Mouse (Mus musculus): Measurements from ENCODE around the gene Psmb2. TPM values are rescaled to one million over a fixed set of nuclear protein-coding genes. Genes with fewer than 3 reads are reported as not detected.

Psmb2 gene
- polyA plus RNA-seq, 1 experiment = 258 TPM

DNA sequence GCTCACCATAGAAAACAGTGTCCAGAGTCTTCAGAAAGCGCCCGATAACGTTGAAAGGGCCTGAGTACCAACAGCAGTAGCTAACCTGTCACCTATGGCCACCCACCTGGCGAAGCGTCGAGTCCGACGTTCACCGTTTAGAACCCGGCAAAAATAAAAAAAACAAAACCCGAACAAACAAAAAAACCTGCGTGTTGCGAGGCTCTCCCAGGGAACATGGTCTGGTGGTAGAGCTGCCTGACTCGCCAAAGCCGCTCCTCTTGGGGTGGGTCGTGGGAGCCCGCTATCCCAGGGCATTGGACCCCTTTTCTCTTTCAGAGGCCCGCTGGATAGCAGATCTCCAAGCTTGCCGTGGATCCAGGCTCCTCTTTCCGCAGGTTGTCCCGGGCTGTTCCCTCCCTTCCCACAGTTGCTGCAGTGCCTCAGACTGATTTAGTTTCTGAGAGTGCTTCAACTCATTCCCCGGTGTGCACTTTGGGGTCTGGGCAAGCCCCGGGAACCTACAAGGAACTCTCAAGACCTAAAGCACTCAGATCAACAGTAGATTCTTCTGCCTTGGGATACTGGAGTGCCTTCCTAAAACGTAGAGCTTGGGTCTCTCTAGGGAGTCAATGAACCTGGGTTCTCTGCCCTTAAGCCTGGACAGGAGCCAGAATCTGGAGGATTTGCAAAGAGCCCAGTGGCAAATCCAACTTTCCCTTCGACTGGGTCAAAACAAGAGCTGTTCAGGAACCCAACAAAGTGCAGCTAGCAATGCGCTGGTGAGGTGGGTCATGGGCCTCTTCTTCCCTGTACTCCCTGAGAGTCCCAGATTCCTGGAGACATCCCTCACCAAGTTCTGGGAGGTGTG, 55.3 kb downstream of the Psmb2 start:
- DNase-seq (ENCODE audit: low read depth) = no peak

DNA sequence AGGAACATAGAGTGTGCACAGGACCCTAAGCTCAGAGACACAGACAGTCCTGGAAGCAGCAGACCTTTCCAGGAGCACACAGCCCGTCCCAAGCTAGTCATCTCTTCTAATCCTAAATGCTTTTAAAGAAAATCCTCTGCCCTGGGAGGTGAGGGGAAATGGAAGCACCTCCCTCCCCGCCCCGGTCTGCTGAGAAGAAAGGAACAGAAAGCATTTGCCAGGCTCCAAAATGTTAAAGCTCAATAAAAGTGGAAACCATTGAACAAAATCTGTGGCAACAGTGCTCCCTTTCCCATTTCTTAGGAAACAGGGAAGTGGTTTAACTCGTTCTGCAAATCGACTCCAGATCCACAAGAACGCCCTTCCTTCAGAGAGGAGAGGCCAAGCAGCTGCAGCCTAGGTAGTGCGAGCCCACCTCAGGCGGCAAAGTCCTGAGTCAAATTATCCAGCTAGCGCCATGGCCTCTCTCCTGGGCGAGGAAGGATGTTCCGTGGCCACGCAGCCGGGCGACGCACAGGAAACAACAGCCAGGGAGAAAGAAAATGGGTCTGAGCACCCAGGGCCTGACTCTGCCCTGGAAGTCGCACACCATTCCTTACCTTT, 56.7 kb downstream of the Psmb2 start:
- no peak for DNase-seq (ENCODE audit: low read depth)

DNA sequence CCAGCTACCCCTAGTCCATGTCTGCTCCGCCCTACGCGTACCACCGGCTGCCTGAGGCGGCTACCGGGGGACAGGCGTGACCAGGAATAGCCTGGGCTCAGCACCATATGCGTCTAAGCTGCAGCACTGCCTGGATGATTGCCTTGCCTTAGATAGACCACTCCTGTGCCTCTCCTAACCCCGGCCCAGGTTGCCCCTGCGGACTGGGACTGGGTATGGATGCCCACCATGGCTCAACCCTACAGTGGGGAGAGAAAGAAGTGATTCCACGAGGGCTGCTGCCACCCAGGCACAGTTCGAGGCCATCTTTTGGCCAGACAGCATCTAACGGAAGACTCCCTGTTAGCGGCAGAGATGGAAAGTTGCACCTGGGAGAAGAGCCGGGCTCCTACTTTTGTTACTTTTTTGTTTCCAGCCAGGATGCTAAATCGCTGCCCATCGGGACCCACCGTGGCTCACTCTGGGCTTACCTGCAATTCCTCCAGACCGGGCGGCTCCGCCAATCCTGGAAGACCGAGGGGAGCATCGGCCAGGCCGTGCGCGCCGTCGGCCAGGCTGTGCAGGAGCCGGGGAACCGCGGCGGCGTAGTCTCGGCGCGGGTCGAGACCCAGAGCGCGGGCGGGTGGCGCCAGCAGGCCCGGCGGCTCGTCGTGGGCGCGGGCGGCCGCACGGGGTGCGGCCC, 57.4 kb downstream of the Psmb2 start:
- DNase-seq (ENCODE audit: low read depth) = no peak

DNA sequence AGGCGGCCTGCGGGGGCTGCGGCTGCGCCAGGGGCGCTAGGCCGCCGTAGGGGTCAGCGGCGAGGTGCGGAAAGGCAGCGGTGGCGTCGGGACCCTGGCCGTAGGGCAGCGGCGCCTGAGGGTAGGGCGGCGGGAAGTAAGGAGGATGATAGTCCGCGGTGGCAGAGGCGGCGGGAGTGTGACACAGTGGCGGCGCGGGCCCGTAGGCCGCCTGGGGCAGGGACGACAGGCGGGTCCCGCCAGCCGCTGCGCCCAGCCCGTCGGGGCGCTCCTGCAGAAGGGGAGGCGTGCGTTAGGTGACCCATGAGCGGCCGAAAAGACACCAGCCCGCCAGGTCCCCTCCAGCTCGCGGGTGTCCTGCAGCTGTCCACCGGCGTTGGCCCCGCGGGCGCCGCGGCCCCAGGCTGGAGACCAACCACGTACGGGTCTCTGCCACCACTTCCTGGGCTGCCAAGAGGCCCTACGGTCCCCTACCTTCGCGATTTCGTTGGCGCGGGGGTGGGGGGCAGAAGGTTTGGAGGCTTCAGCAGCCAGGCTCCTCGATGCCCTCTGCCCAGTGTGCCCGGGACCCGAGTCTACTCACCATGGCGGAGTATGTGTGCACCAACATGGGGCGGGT, 58.1 kb downstream of the Psmb2 start:
- DNase-seq (ENCODE audit: low read depth) = no peak

DNA sequence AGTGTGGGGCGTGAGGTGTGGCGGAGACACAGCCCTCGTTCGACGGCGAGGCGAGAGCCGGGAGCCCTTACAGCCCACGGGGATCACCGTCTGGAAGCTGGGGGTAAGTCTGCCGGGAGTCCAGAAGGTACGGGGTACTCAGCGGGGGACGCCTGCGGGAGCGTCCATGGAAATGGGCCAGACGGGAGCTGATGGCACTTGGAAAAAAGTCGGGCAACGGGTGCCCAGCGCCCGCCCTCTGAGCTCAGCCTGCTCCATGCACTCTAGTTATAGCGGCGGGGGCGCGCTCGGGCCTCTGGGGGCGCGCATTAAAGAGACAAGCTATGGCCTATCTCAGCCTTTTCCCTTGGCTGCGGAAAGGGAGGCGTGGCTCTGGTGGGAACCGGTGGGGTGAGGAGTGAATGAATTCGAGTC, 58.6 kb downstream of the Psmb2 start, which contains the start of gene Tfap2e:
Gene Tfap2e, minus strand, starts transcription at position 240 of the 414 bp plus-strand sequence.
- DNase-seq (ENCODE audit: low read depth) = no peak

DNA sequence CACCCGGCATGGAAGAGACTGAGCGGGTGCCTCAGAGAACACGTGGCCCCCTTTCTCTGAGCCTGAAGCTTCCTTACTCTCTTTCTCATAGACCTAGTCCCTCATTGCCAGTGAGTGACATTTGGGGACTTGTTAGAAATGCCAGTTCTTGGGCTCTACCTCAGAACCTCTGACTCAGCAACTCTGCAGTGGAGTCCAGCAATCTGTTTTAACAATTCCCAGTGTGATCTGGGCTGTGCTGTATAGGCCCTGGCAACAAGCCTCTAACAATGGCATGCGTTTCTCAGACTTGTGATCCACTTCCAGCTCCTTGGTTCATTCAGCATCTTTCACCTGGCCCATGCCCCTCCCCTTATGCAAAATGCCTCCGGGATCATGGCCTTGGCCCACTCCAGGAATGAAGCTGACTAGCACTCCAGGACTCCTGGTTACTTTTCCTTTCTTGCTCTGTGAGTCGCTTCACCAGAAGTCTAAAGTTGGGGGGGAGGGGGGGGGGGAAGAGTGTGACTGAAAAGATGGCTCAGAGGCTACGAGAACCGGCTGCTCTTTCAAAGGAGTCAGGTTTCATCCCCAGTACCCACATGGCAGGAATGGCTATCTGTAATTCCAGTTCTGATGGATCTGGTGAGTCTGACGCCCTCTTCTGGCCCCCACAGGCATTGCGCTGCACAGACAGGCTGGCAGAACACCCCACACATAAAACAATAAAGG, 62.7 kb downstream of the Psmb2 start:
- no peak for DNase-seq (ENCODE audit: low read depth)

DNA sequence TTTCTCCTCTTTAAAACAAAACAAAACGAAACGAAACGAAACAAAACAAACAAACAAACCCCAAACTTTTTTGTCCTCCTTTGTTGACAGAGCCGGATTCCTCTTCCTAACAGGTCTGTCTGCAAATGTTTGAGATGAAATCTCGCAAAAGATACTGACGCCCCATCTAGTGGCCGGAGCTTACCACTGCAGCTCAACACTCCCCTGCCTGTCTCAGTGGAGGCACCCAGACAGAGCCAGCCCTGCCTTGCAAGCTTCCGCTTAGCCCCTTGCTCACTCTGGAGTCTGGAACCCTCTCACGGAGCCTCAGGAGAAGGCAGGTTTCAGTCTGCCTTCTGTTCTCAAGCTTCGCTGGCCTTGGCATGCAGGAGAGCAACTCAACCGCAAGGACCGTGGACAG, 64.0 kb downstream of the Psmb2 start:
- DNase-seq (ENCODE audit: low read depth) = no peak

DNA sequence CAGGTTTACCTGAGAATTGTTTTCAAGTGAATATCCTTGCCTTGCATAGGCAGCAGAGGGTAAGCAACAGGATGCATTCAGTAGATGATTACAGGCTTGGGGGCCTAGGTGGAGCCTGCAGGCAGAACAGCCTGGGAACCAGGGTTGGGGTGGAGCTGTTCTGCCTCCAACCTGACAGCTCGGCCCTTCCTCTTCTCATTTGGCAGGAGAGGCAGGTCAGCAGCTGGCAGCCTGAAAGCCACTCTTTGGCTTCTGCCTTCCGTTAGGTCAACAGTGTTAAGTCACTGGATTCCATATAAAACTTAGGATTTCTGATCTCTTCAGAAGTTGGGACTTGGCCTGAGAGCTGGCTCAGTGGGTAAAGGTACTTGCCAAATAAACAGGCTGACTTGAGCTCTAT, 65.5 kb downstream of the Psmb2 start:
- DNase-seq (ENCODE audit: low read depth) = no peak

DNA sequence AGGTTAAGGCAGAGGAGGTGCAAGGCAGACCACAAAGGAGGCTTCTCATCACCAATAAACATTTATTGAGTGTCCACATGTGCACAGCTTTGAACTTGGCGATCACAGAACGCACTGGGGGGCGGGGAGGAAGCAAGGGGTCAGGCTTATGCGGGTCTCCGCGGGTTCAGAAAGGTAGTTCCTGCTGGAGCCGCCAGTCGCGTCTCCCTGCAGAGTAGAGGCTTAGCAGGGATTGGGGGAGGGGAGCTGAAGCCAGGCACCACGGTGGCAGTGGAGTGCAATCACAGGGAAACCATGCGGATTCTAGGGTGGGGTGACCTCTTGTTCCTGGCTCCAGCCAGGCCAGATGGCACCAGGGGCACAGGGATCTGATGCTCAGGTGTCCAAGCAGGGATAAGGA, 66.3 kb downstream of the Psmb2 start:
- no peak for DNase-seq (ENCODE audit: low read depth)

DNA sequence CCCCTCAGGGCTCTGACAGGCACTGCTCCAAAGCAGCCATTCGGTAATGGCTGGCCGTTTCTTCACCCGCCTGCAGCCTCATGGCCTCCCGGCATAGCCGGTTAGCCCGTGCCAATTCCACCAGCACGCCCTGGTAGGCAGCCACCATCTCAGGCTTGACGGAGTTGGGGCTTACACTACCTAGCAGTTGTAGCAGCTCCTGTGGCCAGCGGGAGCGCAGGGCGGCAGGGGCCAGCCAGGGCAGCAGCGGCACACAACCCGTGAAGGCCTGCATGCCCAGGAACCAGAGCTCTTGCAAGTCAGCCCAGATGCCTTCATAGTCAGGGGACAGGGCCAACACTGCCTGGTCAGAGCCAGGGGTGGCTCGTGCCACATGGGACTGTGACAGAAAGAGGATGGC, 67.4 kb downstream of the Psmb2 start:
- DNase-seq (ENCODE audit: low read depth) = no peak

DNA sequence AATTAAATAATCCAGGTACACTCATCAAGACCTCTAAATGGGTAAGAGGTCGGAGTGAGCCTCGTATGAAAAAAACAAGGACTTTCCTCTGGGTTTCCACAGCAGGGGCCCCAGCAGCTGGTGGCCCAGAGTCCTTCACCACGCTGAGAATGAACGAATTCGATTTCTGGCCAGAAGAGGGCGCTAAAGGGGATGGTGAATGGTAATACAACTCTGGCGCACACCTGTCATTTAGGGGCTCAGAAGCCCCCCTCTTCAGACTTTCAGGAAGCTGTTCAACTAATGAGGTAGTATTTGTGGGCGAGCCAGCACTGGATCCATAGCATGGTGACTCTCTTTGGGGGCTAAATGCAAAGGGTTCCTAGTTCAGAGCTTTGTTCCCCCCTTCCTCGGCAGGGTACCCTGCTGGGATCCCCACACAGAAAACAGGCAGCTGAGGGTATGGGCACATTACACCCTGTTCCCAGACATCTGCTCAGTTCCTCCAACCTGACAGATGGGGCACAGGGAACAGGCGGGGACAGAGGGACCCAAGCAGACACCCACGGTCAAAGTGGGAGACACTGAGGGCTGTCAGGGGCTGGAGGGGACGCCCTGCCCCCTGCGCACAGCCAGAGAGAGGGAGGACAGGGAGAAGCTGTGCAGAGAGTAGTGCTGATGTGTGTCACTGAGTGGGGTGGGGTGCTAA, 68.2 kb downstream of the Psmb2 start:
- DNase-seq (ENCODE audit: low read depth) = no peak

DNA sequence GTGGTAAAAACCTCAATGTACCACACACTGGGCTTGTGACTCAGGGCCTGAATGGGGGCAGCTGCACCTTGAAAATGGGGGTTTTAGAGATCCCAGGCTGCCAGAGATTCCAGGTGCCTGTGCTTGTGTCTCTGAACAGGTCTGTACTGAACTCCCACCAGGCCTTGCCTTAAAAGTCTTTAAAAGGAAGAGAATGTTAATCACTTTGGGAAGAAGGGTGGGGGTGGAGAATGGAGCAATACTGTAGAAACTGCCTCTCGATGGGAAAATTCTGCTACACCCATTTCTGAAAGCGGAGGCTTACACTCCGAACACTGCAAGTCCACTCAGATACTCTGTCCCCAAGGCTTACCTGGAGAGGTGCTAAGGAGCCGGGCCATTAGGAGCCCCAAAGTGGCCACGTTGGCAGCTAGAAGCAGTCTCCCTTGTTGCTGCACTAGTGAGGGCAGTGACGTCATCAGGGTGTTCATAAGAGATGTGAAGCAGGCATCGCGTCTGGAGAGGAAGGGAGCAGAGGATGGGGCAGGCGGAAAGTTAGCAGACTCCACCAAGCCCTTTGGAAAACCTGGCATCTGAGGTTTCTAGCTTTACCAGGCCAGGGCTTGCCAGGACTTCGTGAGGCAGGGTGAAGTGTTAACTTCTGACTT, 68.9 kb downstream of the Psmb2 start:
- DNase-seq (ENCODE audit: low read depth) = no peak

DNA sequence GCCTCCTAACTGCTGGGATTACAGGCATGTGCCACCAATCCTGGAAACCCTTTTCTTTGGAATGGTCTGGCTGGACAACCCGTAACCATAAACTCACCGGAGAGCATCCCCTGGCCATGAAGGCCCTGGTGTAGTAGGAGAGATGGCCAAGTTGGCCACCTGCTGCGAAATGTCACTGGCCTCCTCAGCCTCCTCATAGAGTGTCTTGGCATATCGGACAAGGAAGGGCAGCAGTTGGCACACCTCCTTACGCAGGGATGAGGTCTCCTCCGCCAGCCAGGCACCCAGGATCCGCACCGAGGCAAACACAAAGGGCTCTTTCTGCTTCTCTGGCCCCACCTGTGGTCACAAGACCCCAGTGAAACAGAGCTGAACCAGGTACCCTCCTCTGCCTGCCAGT, 71.0 kb downstream of the Psmb2 start:
- no peak for DNase-seq (ENCODE audit: low read depth)

DNA sequence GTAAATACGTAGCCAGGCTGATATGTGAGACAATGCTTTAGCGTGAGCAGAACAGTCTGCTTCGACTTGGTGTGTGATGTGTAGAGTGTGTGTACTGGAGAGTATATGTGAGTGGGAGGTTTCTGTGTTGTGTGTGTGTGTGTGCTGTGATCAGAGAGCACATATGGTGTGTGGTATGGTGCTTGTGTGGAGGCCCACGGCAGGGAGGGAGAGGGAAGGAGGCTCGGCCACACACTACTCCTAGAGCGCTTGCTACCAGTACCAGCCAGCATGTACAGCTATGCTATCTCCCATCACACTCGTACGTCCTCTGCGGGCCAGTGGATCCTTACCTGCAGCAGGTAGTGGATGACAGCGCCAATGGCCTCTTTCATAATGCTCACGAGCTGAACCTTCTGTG, 72.1 kb downstream of the Psmb2 start:
- no peak for DNase-seq (ENCODE audit: low read depth)

DNA sequence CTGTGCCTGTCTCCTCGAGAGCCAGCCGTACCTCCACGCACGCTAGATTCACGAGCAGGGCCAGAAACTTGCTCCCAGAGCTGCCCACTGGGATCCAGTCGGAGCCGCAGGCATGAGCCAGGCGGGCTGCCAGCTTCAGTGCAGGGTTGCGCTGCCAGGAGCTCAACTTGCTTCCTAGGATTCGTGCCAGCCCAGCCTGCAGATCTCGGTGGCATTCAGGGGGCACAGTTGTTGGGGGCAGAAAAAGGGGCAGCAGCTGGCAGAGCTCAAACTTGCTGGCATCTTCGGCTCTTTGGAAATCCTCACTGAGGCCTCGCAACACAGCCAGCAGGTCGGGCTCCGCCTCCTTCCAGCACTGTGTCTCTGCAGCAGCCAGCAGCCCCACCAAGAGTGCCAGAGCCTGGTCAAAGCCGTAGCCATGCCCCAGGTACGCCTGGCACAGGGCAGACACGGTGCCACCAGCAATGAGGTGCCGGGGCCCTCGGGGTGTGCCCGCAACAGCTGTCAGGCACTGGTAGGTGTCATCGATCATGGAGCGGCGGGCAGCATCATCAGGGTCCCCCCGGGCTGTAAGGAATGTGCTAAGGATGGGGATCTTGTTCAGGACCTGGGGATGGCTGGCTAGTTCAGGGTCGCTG, 72.7 kb downstream of the Psmb2 start:
- DNase-seq (ENCODE audit: low read depth) = no peak

DNA sequence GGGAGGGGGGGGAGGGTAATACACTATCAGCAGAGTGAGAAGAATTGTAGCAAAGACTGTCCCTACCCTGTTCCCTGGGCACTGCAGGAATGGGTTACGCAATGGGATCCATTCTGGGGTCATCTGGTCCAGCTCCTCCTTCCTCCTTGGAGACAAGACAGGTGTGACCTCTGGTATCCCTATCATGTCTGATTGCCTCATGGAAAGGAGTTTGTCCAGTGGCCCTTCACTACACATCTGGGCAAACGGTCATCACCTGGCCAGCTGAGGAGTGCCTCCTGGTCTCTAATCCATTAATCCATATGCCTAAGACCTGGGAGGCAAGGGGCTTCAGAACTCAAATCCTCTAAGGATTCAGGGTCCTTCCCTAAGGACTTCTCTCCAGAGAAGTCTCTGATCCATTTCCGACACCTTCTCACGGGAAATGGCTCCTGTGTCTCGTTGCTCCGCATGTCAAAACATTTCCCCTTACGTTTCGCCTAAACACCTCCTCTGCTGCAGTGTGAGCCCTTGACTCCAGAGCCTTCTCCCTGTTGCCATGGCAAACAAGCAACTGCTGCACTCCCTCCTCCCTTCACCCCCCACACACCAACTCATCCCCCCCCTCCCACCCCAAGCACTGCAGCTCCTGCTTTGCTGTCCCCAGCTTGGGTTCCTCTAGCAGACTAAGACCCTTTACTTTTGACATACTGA, 73.6 kb downstream of the Psmb2 start:
- no peak for DNase-seq (ENCODE audit: low read depth)

DNA sequence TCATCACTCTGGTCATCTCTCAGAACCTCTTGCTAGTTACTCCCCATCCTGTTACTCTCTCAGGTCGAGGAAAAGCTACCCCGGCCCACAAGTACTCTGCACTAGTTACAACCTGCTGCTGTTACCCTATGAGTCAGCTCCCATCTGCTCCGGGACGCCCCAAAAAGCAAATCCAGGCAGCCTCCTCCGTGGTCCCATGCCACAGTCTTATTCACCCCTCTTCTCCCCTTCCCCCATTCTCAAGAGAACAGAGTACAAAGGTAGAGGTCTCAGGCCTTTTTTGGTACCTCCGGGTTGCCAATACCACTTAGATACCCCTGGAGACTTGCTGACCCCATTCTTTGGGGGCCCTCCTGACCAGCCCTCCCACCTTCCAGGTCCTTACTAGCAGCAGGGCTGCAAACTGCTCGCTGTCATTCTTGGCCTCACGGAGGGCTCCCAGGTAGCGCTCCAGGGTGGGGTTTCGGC, 74.2 kb downstream of the Psmb2 start:
- no peak for DNase-seq (ENCODE audit: low read depth)

DNA sequence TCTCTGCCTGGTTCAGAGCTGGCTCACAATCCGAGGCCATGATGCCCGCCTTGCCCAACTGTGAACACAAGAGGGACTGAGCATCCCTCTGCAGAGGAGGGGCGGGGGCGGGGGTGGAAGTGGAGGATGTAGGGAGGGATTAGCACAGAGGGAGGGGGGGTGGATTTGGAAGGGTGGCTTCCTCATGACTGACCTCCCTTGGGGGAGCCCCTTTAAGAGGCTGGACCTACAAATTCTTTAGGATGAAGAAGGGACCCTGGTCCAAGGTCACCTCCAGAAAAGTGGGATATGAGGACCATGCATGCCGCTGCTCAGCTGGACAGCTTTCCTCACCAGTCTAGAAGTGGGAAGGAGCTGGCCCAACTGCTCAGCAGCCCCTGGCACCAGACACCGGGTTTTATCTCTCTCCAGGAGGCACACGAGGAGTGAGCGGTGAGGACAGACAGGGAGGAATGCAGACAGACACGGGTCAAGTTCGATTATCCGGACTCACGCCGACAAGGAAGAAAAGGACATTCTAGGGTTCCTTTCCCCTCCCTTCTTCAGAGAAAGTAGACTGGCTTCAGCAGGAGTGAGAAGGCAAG, 74.7 kb downstream of the Psmb2 start:
- DNase-seq (ENCODE audit: low read depth) = no peak

DNA sequence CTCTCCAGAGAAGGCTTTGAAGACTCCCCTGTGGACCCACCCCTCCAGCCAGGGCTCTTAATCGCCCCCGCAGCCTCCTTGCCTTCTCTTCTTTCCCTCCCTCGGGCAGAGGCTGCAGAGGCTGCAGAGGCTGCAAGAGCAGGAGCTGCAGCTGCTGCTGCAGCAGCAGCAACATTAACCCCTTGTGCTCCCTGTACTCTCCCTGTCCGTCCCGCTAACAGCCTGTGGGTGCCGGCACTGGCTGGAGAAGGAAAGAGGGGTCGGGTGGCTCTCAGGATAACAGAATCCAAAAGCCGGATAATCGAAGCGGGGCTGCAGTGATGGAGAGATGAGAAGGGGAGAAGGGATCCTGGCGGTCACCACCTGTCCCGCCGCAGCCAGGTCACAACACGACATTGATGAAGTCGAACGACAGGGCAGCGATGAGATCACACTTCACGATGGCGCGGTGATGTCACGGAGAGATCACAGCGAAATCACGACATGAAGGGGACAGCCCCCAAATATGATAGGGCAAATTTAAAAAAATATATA, 75.2 kb downstream of the Psmb2 start:
- DNase-seq (ENCODE audit: low read depth) = no peak
